Mouse (Mus musculus) Patski (cell line): ENCODE results near the gene Grin2a. TPM values are rescaled to one million over a fixed set of nuclear protein-coding genes. Genes with fewer than 3 reads are reported as not detected.

ENCODE experiments used
- ATAC-seq: fragments of 100-300 bp; one replicate; pipeline ENCODE4 v1.8.0; 2021
- CTCF ChIA-PET: fragments of 350-600 bp; sonication (Branson Sonifier 250); formaldehyde crosslinking; loops from one replicate; lab custom pipeline; 2022; ENCODE audit warnings: inconsistent platforms; lab: Charles Lee
- POLR2A ChIA-PET: fragments of 350-600 bp; sonication (Branson Sonifier 250); formaldehyde crosslinking; loops from one replicate; lab custom pipeline; 2022; ENCODE audit warnings: antibody characterized with exemption, inconsistent platforms; lab: Charles Lee
- DNase-seq: peaks from one replicate; pipeline ENCODE4 v3.0.0-alpha.2; 2011; ENCODE audit warnings: low read depth, low spot score
- H3K27me3 ChIP-seq: fragments of 371-371 bp; one replicate; pipeline ENCODE4 v1.5.1; 2021
- CTCF ChIP-seq: fragments of 100-300 bp; IDR thresholded peaks from one replicate; pipeline ENCODE4 v1.5.1; 2021
- in situ Hi-C: fragments of 300-500 bp; cut with MboI; formaldehyde crosslinking; loops from 3 replicates; pipeline ENCODE4 v1.11.1; 2018; ENCODE audit warnings: low pct_unique_long_range_greater_than_20kb, mixed read lengths
- polyA plus RNA-seq: library from polyadenylated mRNA; unstranded; gene quantifications from one replicate; pipeline ENCODE4 v1.2.3, GENCODE M21; 2021

Grin2a gene
- polyA plus RNA-seq, 1 experiment from 2014 or later, result 0.42 TPM

DNA sequence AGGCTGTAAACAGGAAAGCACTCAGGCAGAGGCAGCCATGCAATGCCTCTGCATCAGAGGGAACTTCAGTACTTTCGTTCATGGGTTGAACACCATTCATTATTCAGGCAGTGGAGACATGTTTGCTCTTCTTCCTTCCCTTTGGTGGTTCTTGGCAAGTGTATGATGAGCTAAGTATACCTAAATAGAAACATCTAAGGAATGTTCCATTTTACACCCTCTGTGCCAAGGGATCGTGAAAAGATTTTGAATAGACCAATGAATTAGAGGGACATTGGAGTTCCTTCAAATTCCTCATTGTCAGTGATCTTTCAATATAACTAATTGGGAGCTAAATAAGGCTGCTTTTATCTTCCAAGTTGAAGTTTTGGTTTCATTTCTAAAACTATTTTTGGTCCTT is 284.0 kb downstream of the Grin2a start:
- H3K27me3 ChIP-seq, result no peaks in the 10 kb centered on the region
- POLR2A ChIA-PET, result no interaction called here
- no peak for ATAC-seq
- in situ Hi-C loops, result no loop called here
- no peak for TF ChIP-seq CTCF
- no peak for DNase-seq
- CTCF ChIA-PET, result interaction anchor here (1.1 to 1.3 kb wide), 2 partner anchors 10 to 19 kb away, joined by 3 read pairs; no protein-coding TSS in a partner anchor

- in situ Hi-C loops, result no loop called here
- POLR2A ChIA-PET, result no interaction called here
- DNase-seq, result no peak
- H3K27me3 ChIP-seq, result peaks cover under 1% of the 10 kb centered on the region
- CTCF ChIA-PET, result no interaction called here
- TF ChIP-seq CTCF, result no peak
- no peak for ATAC-seq
These were observed 285.4 kb downstream of the Grin2a start for GRCm38 (mm10) chr16:9709921-9710320.

- CTCF ChIA-PET, result no interaction called here
- in situ Hi-C loops, result no loop called here
- POLR2A ChIA-PET, result no interaction called here
- DNase-seq (no peak), ATAC-seq (no peak)
- H3K27me3 ChIP-seq, result peaks cover 4% of the 10 kb centered on the region
- no peak for TF ChIP-seq CTCF
These were observed 298.2 kb downstream of the Grin2a start for GRCm38 (mm10) chr16:9697141-9697540.

- no peaks in the 10 kb centered on the region for H3K27me3 ChIP-seq
- CTCF ChIA-PET, result no interaction called here
- ATAC-seq (no peak), DNase-seq (no peak)
- no peak for TF ChIP-seq CTCF
- POLR2A ChIA-PET, result no interaction called here
- in situ Hi-C loops, result no loop called here
These were observed 301.3 kb downstream of the Grin2a start for GRCm38 (mm10) chr16:9694081-9694480.

DNA sequence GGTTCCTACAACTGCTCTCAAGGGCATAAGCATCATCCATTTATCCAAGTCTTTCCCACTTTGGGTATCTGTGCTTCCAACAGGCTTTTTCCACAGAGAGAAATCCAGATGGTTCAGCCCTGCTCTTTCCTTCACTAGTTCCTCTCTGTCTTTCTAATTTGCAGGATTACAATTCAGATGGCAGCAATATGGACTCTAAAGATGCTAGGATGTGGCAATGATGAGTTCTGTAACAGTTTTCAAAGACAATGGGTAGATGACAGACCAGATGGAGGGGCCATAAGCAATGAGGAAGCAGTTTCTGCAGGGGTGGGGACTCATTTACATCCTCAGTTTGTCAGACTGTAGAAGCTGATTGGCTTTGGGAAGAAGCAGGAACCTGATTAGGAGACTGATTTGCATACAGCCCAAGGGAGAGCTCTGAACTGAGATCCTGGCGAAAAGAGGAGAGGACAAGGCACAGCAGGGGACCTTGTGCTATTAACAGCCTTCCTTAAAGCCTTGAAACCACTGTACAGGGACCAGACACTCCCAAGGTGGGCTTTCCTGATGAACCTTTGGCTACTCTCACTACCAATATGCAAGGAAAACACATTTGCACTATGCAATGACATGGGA is 306.7 kb downstream of the Grin2a start:
- POLR2A ChIA-PET, result interaction anchor here (0.6 kb wide), 1 partner anchor 632 kb away, joined by 3 read pairs; no protein-coding TSS in a partner anchor
- DNase-seq (no peak), ATAC-seq (no peak)
- no peak for TF ChIP-seq CTCF
- CTCF ChIA-PET, result interaction anchor here (1.2 kb wide), 1 partner anchor 28 kb away, joined by 3 read pairs; no protein-coding TSS in a partner anchor
- no peaks in the 10 kb centered on the region for H3K27me3 ChIP-seq
- in situ Hi-C loops, result no loop called here

- no peak for TF ChIP-seq CTCF
- ChIA-PET POLR2A (interaction anchor here (1.2 kb wide), 1 partner anchor 11 kb away, joined by 4 read pairs; no protein-coding TSS in a partner anchor), CTCF (interaction anchor here (0.9 to 1.6 kb wide), 2 partner anchors 9 to 15 kb away, joined by 3 to 4 read pairs; no protein-coding TSS in a partner anchor)
- DNase-seq, result no peak
- ATAC-seq, result no peak
- in situ Hi-C loops, result no loop called here
- no peaks in the 10 kb centered on the region for H3K27me3 ChIP-seq
These were observed 314.8 kb downstream of the Grin2a start for GRCm38 (mm10) chr16:9680572-9680971.

DNA sequence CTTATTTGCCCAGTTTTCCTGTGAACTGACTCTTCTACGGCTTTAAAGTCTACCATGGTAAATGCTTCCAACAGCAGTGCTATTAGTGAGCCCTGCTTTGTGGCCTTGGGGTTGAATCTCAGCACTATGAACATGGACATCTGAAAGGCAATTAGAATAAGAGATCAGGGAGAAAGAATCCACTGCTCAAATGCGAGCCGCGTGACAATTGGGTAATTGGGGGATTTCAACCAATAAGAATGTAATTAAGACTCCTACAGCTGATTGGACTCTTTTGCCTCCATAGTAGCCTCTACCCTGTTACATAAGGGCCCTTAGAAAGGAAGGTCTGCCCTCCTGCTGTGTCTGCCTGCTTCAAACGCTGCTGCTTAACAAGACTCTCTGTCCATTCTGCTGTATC is 315.4 kb downstream of the Grin2a start:
- CTCF ChIA-PET, result interaction anchor here (1.6 kb wide), 1 partner anchor 15 kb away, joined by 4 read pairs; no protein-coding TSS in a partner anchor
- no peak for TF ChIP-seq CTCF

DNA sequence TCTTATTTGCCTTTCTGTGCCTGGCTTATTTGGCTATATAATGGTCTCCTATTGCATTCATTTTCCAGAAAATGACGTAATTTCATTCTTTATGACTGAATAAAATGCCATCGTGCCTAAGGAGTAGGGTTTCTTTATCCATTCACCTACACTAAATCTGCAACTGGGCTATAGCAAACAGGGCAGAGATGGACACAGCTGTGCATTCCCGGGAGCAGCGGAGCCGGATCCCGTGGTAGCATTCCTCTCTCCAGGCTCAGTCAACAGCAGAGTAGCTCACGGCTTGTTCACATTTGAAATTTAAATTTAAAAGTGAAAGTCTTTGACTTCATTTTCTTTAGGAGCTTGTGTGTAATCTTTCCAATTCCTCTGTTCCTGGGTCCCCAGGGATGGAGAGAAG is 316.6 kb downstream of the Grin2a start:
- CTCF ChIA-PET, result no interaction called here
- POLR2A ChIA-PET, result no interaction called here
- ATAC-seq (peak; percentile 80), DNase-seq (peak; percentile 1)
- in situ Hi-C loops, result no loop called here
- no peaks in the 10 kb centered on the region for H3K27me3 ChIP-seq
- TF ChIP-seq CTCF, result no peak

More for the DNA sequence above, 315.4 kb downstream of the Grin2a start:
- POLR2A ChIA-PET, result interaction anchor here (1.2 kb wide), 1 partner anchor 12 kb away, joined by 4 read pairs; no protein-coding TSS in a partner anchor
- in situ Hi-C loops, result no loop called here
- DNase-seq (no peak), ATAC-seq (no peak)
- no peaks in the 10 kb centered on the region for H3K27me3 ChIP-seq

GRCm38 (mm10) chr16:9672390-9672789 is 323.0 kb downstream of the Grin2a start:
- no peak for TF ChIP-seq CTCF
- POLR2A ChIA-PET, result no interaction called here
- CTCF ChIA-PET, result no interaction called here
- no peaks in the 10 kb centered on the region for H3K27me3 ChIP-seq
- in situ Hi-C loops, result no loop called here
- no peak for ATAC-seq
- DNase-seq, result no peak

DNA sequence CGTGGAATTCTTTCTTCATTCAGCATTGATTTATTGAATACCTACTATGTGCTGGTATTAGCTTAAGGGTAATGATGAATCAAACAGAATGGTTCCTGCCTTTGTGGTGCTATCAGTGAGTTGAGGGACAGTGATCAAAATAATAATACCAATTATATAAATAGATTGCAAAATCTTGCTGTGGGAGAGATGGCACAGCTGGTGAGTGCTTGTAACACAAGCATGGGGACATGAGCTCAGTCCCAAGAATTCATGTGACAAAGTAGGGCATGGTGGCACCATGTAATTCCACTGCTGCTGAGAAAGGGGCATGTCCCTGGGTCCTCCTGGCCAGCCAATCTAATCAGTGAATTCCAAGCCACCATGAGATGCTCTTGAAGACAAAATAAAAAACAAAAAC is 324.1 kb downstream of the Grin2a start:
- H3K27me3 ChIP-seq, result no peaks in the 10 kb centered on the region
- in situ Hi-C loops, result no loop called here
- POLR2A ChIA-PET, result no interaction called here
- CTCF ChIA-PET, result no interaction called here
- DNase-seq, result no peak
- no peak for ATAC-seq
- TF ChIP-seq CTCF, result no peak

DNA sequence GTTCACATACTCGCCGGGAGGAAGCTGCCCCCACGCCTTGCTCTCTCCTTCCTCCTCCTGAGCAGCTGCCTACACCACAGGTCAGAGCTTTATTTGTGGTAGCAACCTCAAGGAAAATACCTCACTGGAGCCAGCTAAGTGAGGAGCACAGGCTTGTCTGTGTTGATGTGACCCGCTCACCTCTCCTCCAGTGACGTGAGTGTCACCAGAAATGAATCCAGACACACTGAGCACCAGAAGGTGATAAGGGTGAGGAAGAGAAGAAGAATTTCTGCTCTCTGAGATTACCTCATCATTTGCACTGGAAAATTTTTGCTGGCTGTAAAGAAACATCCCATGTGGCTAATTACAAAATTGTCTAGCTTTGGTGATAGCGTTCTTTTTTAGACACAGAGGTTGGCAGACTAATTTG is 324.6 kb downstream of the Grin2a start:
- CTCF ChIA-PET, result no interaction called here
- no peak for ATAC-seq
- H3K27me3 ChIP-seq, result no peaks in the 10 kb centered on the region
- no peak for TF ChIP-seq CTCF
- POLR2A ChIA-PET, result no interaction called here
- in situ Hi-C loops, result no loop called here
- no peak for DNase-seq
